Mouse (Mus musculus) cortical plate, adult 2 months (tissue): ENCODE results near the gene Olfr1054.

Experiments used
- CTCF ChIP-seq: fragments of 200-500 bp; IDR thresholded peaks from 2 replicates; pipeline ENCODE4 v1.5.1; 2011; ENCODE audit warnings: mild to moderate bottlenecking, control low read depth, low read length; ENCODE audit not compliant: insufficient read depth; ENCODE audit errors: extremely low read depth
- POLR2A ChIP-seq: fragments of 200-500 bp; IDR thresholded peaks from 2 replicates; pipeline ENCODE4 v1.6.1; 2011; ENCODE audit warnings: mild to moderate bottlenecking, low read length, control low read depth; ENCODE audit not compliant: insufficient read depth; ENCODE audit errors: extremely low read depth

GRCm38 (mm10) chr2:86315184-86315583 is 20.0 kb downstream of the Olfr1054 start, which contains the start of gene Olfr1053:
- no peak for TF ChIP-seq CTCF
- no peak for TF ChIP-seq POLR2A
